Mouse (Mus musculus) erythroblast, embryonic 14.5 days (primary cell): ENCODE measurements around the gene Rpl19.

ENCODE experiments used
- GATA1 ChIP-seq: IDR thresholded peaks from 2 replicates; pipeline ENCODE4 v1.6.1; 2012; ENCODE audit warnings: low read length, inconsistent platforms, mixed read lengths
- TAL1 ChIP-seq: IDR thresholded peaks from 3 replicates; pipeline ENCODE4 v1.6.1; 2012; ENCODE audit warnings: low read length, inconsistent platforms, mixed read lengths

- no peak for TF ChIP-seq GATA1
- no peak for TF ChIP-seq TAL1
These were observed 25.1 kb upstream of the Rpl19 start for GRCm38 (mm10) chr11:98001351-98001824.
